Mouse (Mus musculus) cerebellum, adult 11 months (tissue): ENCODE results near the gene Myo1e.

Source experiments
- DNase-seq: peaks from one replicate; pipeline ENCODE4 v3.0.0; 2022

The Myo1e gene

DNA sequence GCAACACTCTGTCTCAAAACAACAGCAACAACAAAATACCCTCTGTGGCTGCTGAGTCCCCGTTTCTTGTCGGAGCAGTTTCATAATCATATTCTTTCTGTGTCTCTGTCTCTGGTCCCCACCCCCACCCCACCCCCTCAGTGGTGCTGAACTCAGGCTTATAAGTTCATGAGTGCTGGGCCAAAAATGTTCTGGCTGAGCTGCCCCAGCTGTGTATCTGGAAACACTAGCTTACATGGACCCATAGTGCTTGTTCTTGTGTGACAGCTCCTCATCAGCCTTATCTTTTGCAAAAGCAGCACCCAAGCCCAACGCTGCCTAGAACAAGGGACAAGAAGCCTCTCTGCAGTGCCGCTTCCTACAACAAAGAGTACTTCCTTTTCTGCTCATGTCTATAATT lies 232.8 kb downstream of the Myo1e start:
- DNase-seq: no peak

- DNase-seq: no peak
Measured at GRCm38 (mm10) chr9:70449072-70449471, 241.9 kb downstream of the Myo1e start.
